Mouse (Mus musculus): ENCODE measurements at regions not wholly inside any gene's neighbourhood (a gene's known extent, or its start where the extent isn't known, plus 50 kb on each side); places are given as distances from the start of the nearest gene placed in this dataset.

GRCm38 (mm10) chr11:117036977-117037376, 78.0 kb upstream of the Sec14l1 start:
- H3K4me1 ChIP-seq (ENCODE audit: control insufficient read depth, insufficient read depth, low read length), result no peaks in the 10 kb centered on the region; the same call in 1 of the 2 replicates
- 89% methylated on average over 7 of the region's 7 CpGs for WGBS

GRCm38 (mm10) chr11:117038282-117039106, 76.5 kb upstream of the Sec14l1 start:
- DNase-seq (ENCODE audit: low spot score), result peak; percentile 74
- Histone ChIP-seq H3K9me3 (replicated peaks; ENCODE audit: control insufficient read depth, low read length) (no peaks in the 10 kb centered on the region), H3K4me1 (ENCODE audit: control insufficient read depth, insufficient read depth, low read length) (no peaks in the 10 kb centered on the region; the same call in 1 of the 2 replicates), H3K4me3 (ENCODE audit: low read depth, low read length) (no peak overlapping the region), H3K9ac (ENCODE audit: low read length) (no peak overlapping the region), H3K27me3 (replicated peaks; ENCODE audit: control insufficient read depth, insufficient read depth, low read length) (no peaks in the 10 kb centered on the region), H3K4me2 (ENCODE audit: low read length) (no peak overlapping the region), H3K27ac (ENCODE audit: low read depth, low read length) (no peak overlapping the region), H3K36me3 (ENCODE audit: control insufficient read depth, insufficient read depth, low read length) (no peaks in the 10 kb centered on the region)
- WGBS, result 36% methylated on average over 20 of the region's 20 CpGs
- peak; percentile 57; the same call in 1 of the 2 replicates for ATAC-seq

More at GRCm38 (mm10) chr11:117036977-117037376, 78.0 kb upstream of the Sec14l1 start:
- Histone ChIP-seq H3K27me3 (replicated peaks; ENCODE audit: control insufficient read depth, insufficient read depth, low read length) (no peaks in the 10 kb centered on the region), H3K4me3 (ENCODE audit: low read depth, low read length) (no peak overlapping the region), H3K27ac (ENCODE audit: low read depth, low read length) (no peak overlapping the region), H3K4me2 (ENCODE audit: low read length) (no peak overlapping the region), H3K9ac (ENCODE audit: low read length) (no peak overlapping the region), H3K9me3 (replicated peaks; ENCODE audit: control insufficient read depth, low read length) (no peaks in the 10 kb centered on the region), H3K36me3 (ENCODE audit: control insufficient read depth, insufficient read depth, low read length) (no peaks in the 10 kb centered on the region)
- no peak for DNase-seq (ENCODE audit: low spot score)
- ATAC-seq, result no peak

GRCm38 (mm10) chr11:117040829-117041228, 74.1 kb upstream of the Sec14l1 start:
- no peak for DNase-seq (ENCODE audit: low spot score)

GRCm38 (mm10) chr11:117042336-117042735, 72.6 kb upstream of the Sec14l1 start:
- Histone ChIP-seq H3K9ac (ENCODE audit: low read length) (no peak overlapping the region), H3K4me1 (ENCODE audit: control insufficient read depth, insufficient read depth, low read length) (peaks cover 6% of the 10 kb centered on the region; the same call in 1 of the 2 replicates), H3K27ac (ENCODE audit: low read depth, low read length) (no peak overlapping the region), H3K9me3 (replicated peaks; ENCODE audit: control insufficient read depth, low read length) (no peaks in the 10 kb centered on the region), H3K4me2 (ENCODE audit: low read length) (no peak overlapping the region), H3K36me3 (ENCODE audit: control insufficient read depth, insufficient read depth, low read length) (no peaks in the 10 kb centered on the region), H3K27me3 (replicated peaks; ENCODE audit: control insufficient read depth, insufficient read depth, low read length) (no peaks in the 10 kb centered on the region), H3K4me3 (ENCODE audit: low read depth, low read length) (no peak overlapping the region)
- DNase-seq (ENCODE audit: low spot score), result no peak
- no peak for ATAC-seq
- WGBS, result 60% methylated on average over 5 of the region's 5 CpGs

More at GRCm38 (mm10) chr11:117040829-117041228, 74.1 kb upstream of the Sec14l1 start:
- Histone ChIP-seq H3K9ac (ENCODE audit: low read length) (peak overlapping the region; percentile 25; the same call in 1 of the 2 replicates), H3K4me3 (ENCODE audit: low read depth, low read length) (no peak overlapping the region), H3K27me3 (replicated peaks; ENCODE audit: control insufficient read depth, insufficient read depth, low read length) (no peaks in the 10 kb centered on the region), H3K27ac (ENCODE audit: low read depth, low read length) (no peak overlapping the region), H3K36me3 (ENCODE audit: control insufficient read depth, insufficient read depth, low read length) (no peaks in the 10 kb centered on the region), H3K9me3 (replicated peaks; ENCODE audit: control insufficient read depth, low read length) (no peaks in the 10 kb centered on the region), H3K4me1 (ENCODE audit: control insufficient read depth, insufficient read depth, low read length) (no peaks in the 10 kb centered on the region; the same call in 1 of the 2 replicates), H3K4me2 (ENCODE audit: low read length) (no peak overlapping the region)
- WGBS, result 12% methylated on average over 4 of the region's 4 CpGs
- no peak for ATAC-seq

- H3K4me2 ChIP-seq (ENCODE audit: low read length), result no peak overlapping the region
- H3K4me3 ChIP-seq (ENCODE audit: low read depth, low read length), result no peak overlapping the region
- 10% methylated on average over 8 of the region's 8 CpGs for WGBS
- no peaks in the 10 kb centered on the region for H3K36me3 ChIP-seq (ENCODE audit: control insufficient read depth, insufficient read depth, low read length)
- peaks cover 9% of the 10 kb centered on the region for H3K4me1 ChIP-seq (ENCODE audit: control insufficient read depth, insufficient read depth, low read length)
- ATAC-seq, result 0 out of 2 replicates have a peak, but pooled peaks have one; percentile 18
- H3K9ac ChIP-seq (ENCODE audit: low read length), result no peak overlapping the region
- H3K9me3 ChIP-seq (replicated peaks; ENCODE audit: control insufficient read depth, low read length), result no peaks in the 10 kb centered on the region
- H3K27ac ChIP-seq (ENCODE audit: low read depth, low read length), result no peak overlapping the region
- H3K27me3 ChIP-seq (replicated peaks; ENCODE audit: control insufficient read depth, insufficient read depth, low read length), result no peaks in the 10 kb centered on the region
- DNase-seq (ENCODE audit: low spot score), result peak; percentile 79
Observed at GRCm38 (mm10) chr11:117043524-117043923, 71.4 kb upstream of the Sec14l1 start.

- Histone ChIP-seq H3K36me3 (ENCODE audit: control insufficient read depth, insufficient read depth, low read length) (no peaks in the 10 kb centered on the region), H3K4me3 (ENCODE audit: low read depth, low read length) (no peak overlapping the region), H3K9me3 (replicated peaks; ENCODE audit: control insufficient read depth, low read length) (no peaks in the 10 kb centered on the region), H3K4me1 (ENCODE audit: control insufficient read depth, insufficient read depth, low read length) (peaks cover 9% of the 10 kb centered on the region), H3K27ac (ENCODE audit: low read depth, low read length) (no peak overlapping the region), H3K27me3 (replicated peaks; ENCODE audit: control insufficient read depth, insufficient read depth, low read length) (no peaks in the 10 kb centered on the region), H3K9ac (ENCODE audit: low read length) (no peak overlapping the region), H3K4me2 (ENCODE audit: low read length) (no peak overlapping the region)
- WGBS, result 86% methylated on average over 1 of the region's 1 CpGs
- ATAC-seq (no peak), DNase-seq (ENCODE audit: low spot score) (no peak)
Observed at GRCm38 (mm10) chr11:117044731-117045130, 70.2 kb upstream of the Sec14l1 start.

GRCm38 (mm10) chr11:117046636-117047035, 68.3 kb upstream of the Sec14l1 start:
- Histone ChIP-seq H3K36me3 (ENCODE audit: control insufficient read depth, insufficient read depth, low read length) (no peaks in the 10 kb centered on the region), H3K27me3 (replicated peaks; ENCODE audit: control insufficient read depth, insufficient read depth, low read length) (no peaks in the 10 kb centered on the region), H3K4me2 (ENCODE audit: low read length) (no peak overlapping the region), H3K4me1 (ENCODE audit: control insufficient read depth, insufficient read depth, low read length) (peaks cover 9% of the 10 kb centered on the region), H3K27ac (ENCODE audit: low read depth, low read length) (peak overlapping the region; percentile 87), H3K4me3 (ENCODE audit: low read depth, low read length) (no peak overlapping the region), H3K9me3 (replicated peaks; ENCODE audit: control insufficient read depth, low read length) (0 out of 2 replicates have a peak, but pooled peaks cover 2% of the 10 kb centered on the region), H3K9ac (ENCODE audit: low read length) (no peak overlapping the region; the same call in 1 of the 2 replicates)
- no peak for ATAC-seq
- 85% methylated on average over 5 of the region's 5 CpGs for WGBS
- no peak for DNase-seq (ENCODE audit: low spot score)

GRCm38 (mm10) chr11:117047172-117047950, 67.6 kb upstream of the Sec14l1 start:
- DNase-seq (ENCODE audit: low spot score), result peak; percentile 93
- Histone ChIP-seq H3K36me3 (ENCODE audit: control insufficient read depth, insufficient read depth, low read length) (no peaks in the 10 kb centered on the region), H3K9ac (ENCODE audit: low read length) (peak overlapping the region; percentile 29; the same call in 1 of the 2 replicates), H3K9me3 (replicated peaks; ENCODE audit: control insufficient read depth, low read length) (0 out of 2 replicates have a peak, but pooled peaks cover 2% of the 10 kb centered on the region), H3K4me2 (ENCODE audit: low read length) (peak overlapping the region; percentile 37), H3K27ac (ENCODE audit: low read depth, low read length) (peak overlapping the region; percentile 87), H3K27me3 (replicated peaks; ENCODE audit: control insufficient read depth, insufficient read depth, low read length) (no peaks in the 10 kb centered on the region), H3K4me1 (ENCODE audit: control insufficient read depth, insufficient read depth, low read length) (peaks cover 9% of the 10 kb centered on the region), H3K4me3 (ENCODE audit: low read depth, low read length) (no peak overlapping the region)
- ATAC-seq, result peak; percentile 82
- WGBS, result 6% methylated on average over 22 of the region's 22 CpGs

All from forebrain, embryonic 14.5 days (tissue).